Mouse (Mus musculus) heart, embryonic 11.5 days (tissue): ENCODE data around the gene Dnajc6. TPM values are rescaled to one million over a fixed set of nuclear protein-coding genes. Genes with fewer than 3 reads are reported as not detected.

Experiments used
- ATAC-seq: fragments of 200-750 bp; cut with Nextera tagmentation; replicated peaks from 2 replicates; pipeline ENCODE4 v1.8.0; 2017; ENCODE audit warnings: moderate library complexity; ENCODE audit not compliant: insufficient number of reproducible peaks, low FRiP score, low TSS enrichment
- H3K27ac ChIP-seq: fragments of 300-500 bp; sonication (generic); 2 replicates; pipeline ENCODE4 v1.5.1; 2014; ENCODE audit warnings: mild to moderate bottlenecking, low read depth, low read length
- H3K27me3 ChIP-seq: fragments of 300-500 bp; sonication (generic); 2 replicates; pipeline ENCODE4 v1.6.1; 2014; ENCODE audit warnings: mild to moderate bottlenecking, low read length, mixed read lengths; ENCODE audit not compliant: control insufficient read depth, insufficient read depth
- H3K36me3 ChIP-seq: fragments of 300-500 bp; sonication (generic); 2 replicates; pipeline ENCODE4 v1.6.1; 2014; ENCODE audit warnings: mild to moderate bottlenecking, low read length, moderate library complexity, mixed read lengths; ENCODE audit not compliant: control insufficient read depth, insufficient read depth
- H3K4me1 ChIP-seq: fragments of 300-500 bp; sonication (generic); 2 replicates; pipeline ENCODE4 v1.6.1; 2014; ENCODE audit warnings: low read length; ENCODE audit not compliant: control insufficient read depth, insufficient read depth
- H3K4me2 ChIP-seq: fragments of 300-500 bp; sonication (generic); 2 replicates; pipeline ENCODE4 v1.6.1; 2014; ENCODE audit warnings: mild to moderate bottlenecking, moderate library complexity
- H3K4me3 ChIP-seq: fragments of 300-500 bp; sonication (generic); 2 replicates; pipeline ENCODE4 v1.5.1; 2014; ENCODE audit warnings: low read depth, low read length
- H3K9ac ChIP-seq: fragments of 300-500 bp; sonication (generic); 2 replicates; pipeline ENCODE4 v1.6.1; 2014; ENCODE audit warnings: mild to moderate bottlenecking, low read depth, low read length, moderate library complexity
- H3K9me3 ChIP-seq: fragments of 300-500 bp; sonication (generic); replicated peaks from 2 replicates; pipeline ENCODE4 v1.6.1; 2016; ENCODE audit warnings: low read length; ENCODE audit not compliant: control insufficient read depth
- WGBS: fragments of 180-500 bp; shearing (Covaris S2); extraction: QIAGEN DNeasy Blood & Tissue Kit; methylation state at CpG from one replicate; pipeline ENCODE4 v1.1.7; 2014; ENCODE audit not compliant: insufficient replicate concordance; 5-methylcytosine and 5-hydroxymethylcytosine counted together
- polyA plus RNA-seq: library from polyadenylated mRNA; unstranded; fragments of >200 nt; fragmentation: Nextera tagmentation; extraction: Ambion mirVana; gene quantifications from 2 replicates; pipeline ENCODE4 v1.2.1, GENCODE M21; 2014

Gene Dnajc6
- polyA plus RNA-seq, 1 experiment from 2014 or later = 0.27 TPM

GRCm38 (mm10) chr4:101564746-101565417 is 68.4 kb downstream of the Dnajc6 start:
- Histone ChIP-seq H3K4me1 (no peaks in the 10 kb centered on the region), H3K36me3 (no peaks in the 10 kb centered on the region), H3K4me3 (no peak overlapping the region), H3K9ac (no peak overlapping the region), H3K27ac (no peak overlapping the region), H3K9me3 (no peaks in the 10 kb centered on the region), H3K27me3 (peaks cover 4% of the 10 kb centered on the region; the same call in 1 of the 2 replicates), H3K4me2 (no peak overlapping the region)
- WGBS = 76% methylated on average over 4 of the region's 4 CpGs
- ATAC-seq = no peak

DNA sequence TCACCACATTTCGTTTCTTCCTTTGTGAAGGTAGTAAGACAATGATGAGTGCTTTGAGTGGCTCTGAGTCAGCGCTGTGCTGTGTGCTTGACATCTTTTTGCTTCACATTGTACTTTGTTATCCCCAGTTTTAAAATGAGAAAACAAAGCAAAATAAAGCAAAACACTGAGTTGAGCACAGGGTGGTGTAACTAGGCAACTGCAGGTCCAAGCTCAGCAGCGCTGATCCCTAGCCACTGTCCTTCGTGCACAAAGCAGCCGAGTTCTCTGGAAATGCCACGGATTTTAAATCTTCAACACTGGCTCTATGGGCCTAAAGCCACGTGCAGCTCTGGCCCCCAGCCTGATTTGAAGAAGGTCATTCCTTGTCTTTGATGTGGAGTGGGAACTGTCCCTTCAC is 72.6 kb downstream of the Dnajc6 start:
- Histone ChIP-seq H3K27me3 (no peaks in the 10 kb centered on the region), H3K27ac (no peak overlapping the region), H3K9me3 (no peaks in the 10 kb centered on the region), H3K4me2 (no peak overlapping the region), H3K4me3 (no peak overlapping the region), H3K4me1 (no peaks in the 10 kb centered on the region), H3K36me3 (no peaks in the 10 kb centered on the region), H3K9ac (no peak overlapping the region)
- ATAC-seq = no peak
- 71% methylated on average over 7 of the region's 7 CpGs for WGBS

GRCm38 (mm10) chr4:101572142-101572541 is 75.7 kb downstream of the Dnajc6 start:
- ATAC-seq = no peak
- WGBS = 80% methylated on average over 2 of the region's 2 CpGs
- H3K9ac ChIP-seq = no peak overlapping the region
- H3K36me3 ChIP-seq = no peaks in the 10 kb centered on the region
- no peak overlapping the region for H3K4me2 ChIP-seq
- no peak overlapping the region for H3K4me3 ChIP-seq
- H3K4me1 ChIP-seq = no peaks in the 10 kb centered on the region
- no peaks in the 10 kb centered on the region for H3K9me3 ChIP-seq
- H3K27ac ChIP-seq = no peak overlapping the region
- no peaks in the 10 kb centered on the region for H3K27me3 ChIP-seq

- H3K9me3 ChIP-seq = no peaks in the 10 kb centered on the region
- no peaks in the 10 kb centered on the region for H3K27me3 ChIP-seq
- no peaks in the 10 kb centered on the region for H3K36me3 ChIP-seq
- no peak overlapping the region for H3K9ac ChIP-seq
- H3K4me3 ChIP-seq = no peak overlapping the region
- no peak for ATAC-seq
- no peak overlapping the region for H3K4me2 ChIP-seq
- no peak overlapping the region for H3K27ac ChIP-seq
- WGBS = 81% methylated on average over 5 of the region's 5 CpGs
- no peaks in the 10 kb centered on the region for H3K4me1 ChIP-seq
Measured at GRCm38 (mm10) chr4:101575307-101575706, 78.9 kb downstream of the Dnajc6 start.

DNA sequence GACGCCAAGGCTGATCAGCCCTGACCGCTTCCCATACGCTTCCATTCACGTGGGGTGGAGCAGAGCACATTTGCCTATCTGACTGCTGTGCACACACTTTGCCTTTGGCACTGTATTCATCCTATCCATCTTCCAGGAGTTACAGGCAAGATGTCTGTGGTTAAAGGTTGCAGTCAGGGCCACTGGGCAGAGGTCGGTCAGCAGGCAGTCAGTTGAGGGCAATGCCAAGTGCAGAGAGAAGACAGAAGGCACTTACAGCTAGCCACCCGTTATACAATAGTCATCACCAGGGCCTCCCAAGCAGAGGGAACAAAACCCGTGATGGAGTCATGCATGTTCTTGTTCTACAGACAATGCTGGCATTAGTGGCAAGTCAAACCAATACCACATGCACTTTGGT is 82.3 kb downstream of the Dnajc6 start:
- no peak overlapping the region for H3K4me3 ChIP-seq
- H3K27ac ChIP-seq = no peak overlapping the region
- no peaks in the 10 kb centered on the region for H3K9me3 ChIP-seq
- 79% methylated on average over 7 of the region's 7 CpGs for WGBS
- no peak for ATAC-seq
- H3K27me3 ChIP-seq = no peaks in the 10 kb centered on the region
- H3K9ac ChIP-seq = no peak overlapping the region
- no peaks in the 10 kb centered on the region for H3K4me1 ChIP-seq
- H3K4me2 ChIP-seq = no peak overlapping the region
- H3K36me3 ChIP-seq = no peaks in the 10 kb centered on the region

DNA sequence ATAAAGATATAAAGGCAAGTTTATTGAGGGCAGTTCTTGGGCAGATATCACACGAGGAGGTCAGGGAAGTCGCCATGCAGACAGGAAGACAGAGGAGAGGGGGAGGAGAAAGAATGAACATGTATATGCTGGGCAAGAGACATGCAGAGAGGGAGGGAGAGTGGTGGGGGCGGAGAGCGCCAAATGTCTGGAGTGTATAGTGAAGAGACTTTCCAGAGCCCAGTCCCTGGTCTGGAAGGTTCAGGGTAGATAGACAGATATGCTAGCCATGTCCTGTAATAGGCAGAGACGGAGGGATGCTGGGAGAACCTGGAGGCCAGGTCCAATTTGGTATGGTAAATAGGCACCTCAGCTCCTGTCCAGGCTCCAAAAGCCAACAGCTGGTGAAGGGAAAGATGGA is 83.1 kb downstream of the Dnajc6 start:
- WGBS = 72% methylated on average over 5 of the region's 5 CpGs
- no peak overlapping the region for H3K9ac ChIP-seq
- no peaks in the 10 kb centered on the region for H3K36me3 ChIP-seq
- H3K4me1 ChIP-seq = no peaks in the 10 kb centered on the region
- H3K27ac ChIP-seq = no peak overlapping the region
- no peaks in the 10 kb centered on the region for H3K27me3 ChIP-seq
- H3K9me3 ChIP-seq = no peaks in the 10 kb centered on the region
- no peak overlapping the region for H3K4me2 ChIP-seq
- no peak for ATAC-seq
- H3K4me3 ChIP-seq = no peak overlapping the region

DNA sequence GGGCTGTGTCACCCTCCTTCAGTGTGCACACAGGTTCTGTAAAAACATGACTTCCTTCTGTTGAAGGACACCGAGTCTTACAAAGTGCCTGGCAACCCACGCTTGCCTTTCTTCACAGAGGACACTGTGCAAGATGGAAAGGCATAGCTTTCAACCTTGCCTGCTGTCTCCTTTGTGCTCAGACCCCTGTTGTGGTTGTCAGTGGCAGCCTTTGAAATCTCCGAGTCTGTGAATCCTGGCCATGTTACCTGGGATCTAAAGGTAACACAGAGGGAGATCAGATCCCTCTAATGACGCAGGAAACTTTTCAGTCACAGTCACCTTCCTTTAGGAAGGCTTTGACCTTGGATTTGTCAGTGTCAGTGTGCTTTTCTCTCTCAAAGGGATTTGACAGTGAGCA is 84.7 kb downstream of the Dnajc6 start:
- Histone ChIP-seq H3K4me2 (no peak overlapping the region), H3K4me3 (no peak overlapping the region), H3K27me3 (no peaks in the 10 kb centered on the region), H3K9me3 (no peaks in the 10 kb centered on the region), H3K4me1 (no peaks in the 10 kb centered on the region), H3K27ac (no peak overlapping the region), H3K36me3 (no peaks in the 10 kb centered on the region), H3K9ac (no peak overlapping the region)
- ATAC-seq = no peak
- 67% methylated on average over 4 of the region's 4 CpGs for WGBS

DNA sequence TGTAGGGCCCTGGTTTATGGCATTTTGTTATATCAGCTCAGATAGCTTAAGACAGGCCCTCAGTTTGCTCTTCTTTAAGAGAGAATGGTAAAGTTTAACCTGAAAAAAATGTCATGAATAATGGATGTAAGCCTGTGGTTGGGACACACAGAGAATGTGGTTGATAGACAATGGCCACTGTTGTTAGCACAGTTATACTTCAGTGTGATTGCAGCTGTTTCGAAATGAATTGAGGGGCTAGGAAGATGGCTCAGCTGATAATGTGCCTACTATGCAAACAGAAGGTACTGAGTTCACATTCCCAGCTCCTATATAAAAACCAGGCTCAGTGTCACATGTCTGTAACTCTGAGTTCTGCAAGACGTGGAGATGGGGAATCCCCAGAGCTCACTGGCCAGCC is 86.4 kb downstream of the Dnajc6 start:
- ATAC-seq = no peak
- Histone ChIP-seq H3K27me3 (no peaks in the 10 kb centered on the region), H3K4me3 (no peak overlapping the region), H3K9ac (no peak overlapping the region), H3K9me3 (no peaks in the 10 kb centered on the region), H3K4me1 (no peaks in the 10 kb centered on the region), H3K4me2 (no peak overlapping the region), H3K36me3 (no peaks in the 10 kb centered on the region), H3K27ac (no peak overlapping the region)
- 71% methylated on average over 2 of the region's 2 CpGs for WGBS
